Comparison of ENCODE assay signal across 31 mouse cellular contexts in the genomic region with DNA sequence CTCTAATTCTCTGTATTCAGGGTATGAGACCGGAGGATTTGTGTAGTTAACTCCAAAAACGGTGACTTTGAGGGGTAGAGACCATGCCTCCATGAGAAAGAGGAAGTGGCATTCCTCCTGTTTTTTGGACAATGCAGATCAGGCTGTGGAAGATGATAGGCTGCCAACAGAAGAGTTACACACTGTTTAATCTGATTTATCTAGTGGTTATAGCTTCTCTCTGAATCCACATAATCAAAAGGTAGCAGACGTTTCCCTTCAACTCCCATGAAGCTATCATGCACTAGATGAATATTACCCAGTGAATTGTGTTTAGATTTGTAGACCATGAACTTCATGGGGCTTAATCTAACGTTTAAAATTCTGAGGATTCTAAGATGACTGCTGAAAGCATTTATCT.
"Had no signal": no experiment of that assay in that cellular context is flagged by ENCODE, and none has a peak within 500 bp of the region (broad histone marks: within the 10 kb centered on the region; RNA-seq: fewer than 3 reads in every experiment).

No protein-coding gene starts in this region.

- H3K4me1 ChIP-seq: limb, embryonic 10.5 days; limb, embryonic 12.5 days; limb, embryonic 13.5 days; limb, embryonic 15.5 days; liver, embryonic 12.5 days; liver, embryonic 13.5 days; liver, embryonic 15.5 days; lung, embryonic 15.5 days; megakaryocyte, embryonic 14.5 days; midbrain, embryonic 12.5 days; midbrain, embryonic 15.5 days had no signal

- H3K27ac ChIP-seq: limb, embryonic 10.5 days; limb, embryonic 12.5 days; limb, embryonic 13.5 days; limb, embryonic 15.5 days; liver, embryonic 12.5 days; liver, embryonic 13.5 days; liver, embryonic 14.5 days; liver, embryonic 15.5 days; lung, embryonic 15.5 days; macrophage; midbrain, embryonic 10.5 days; midbrain, embryonic 12.5 days; midbrain, embryonic 13.5 days; midbrain, embryonic 15.5 days had no signal

- DNase-seq: left cerebral cortex, postnatal 4 days; liver; liver, embryonic 13.5 days; liver, postnatal 0 days; lung, adult 18-20 months; lung, adult 2 months; lung, embryonic 14.5 days; lung, postnatal 10 days; lung, postnatal 14 days; lung, postnatal 36 days; lung, postnatal 4 days; midbrain, embryonic 14.5 days had no signal

- H3K27me3 ChIP-seq: limb, embryonic 12.5 days; limb, embryonic 13.5 days; limb, embryonic 15.5 days; liver, embryonic 12.5 days; liver, embryonic 13.5 days; liver, embryonic 15.5 days; lung, embryonic 15.5 days; megakaryocyte, embryonic 14.5 days; midbrain, embryonic 12.5 days; midbrain, embryonic 13.5 days; midbrain, embryonic 15.5 days had no signal

- H3K9ac ChIP-seq: limb, embryonic 12.5 days; limb, embryonic 13.5 days; limb, embryonic 15.5 days; liver, embryonic 12.5 days; liver, embryonic 13.5 days; liver, embryonic 14.5 days; liver, embryonic 15.5 days; liver, postnatal 0 days; lung, embryonic 14.5 days; lung, embryonic 15.5 days; midbrain, embryonic 12.5 days; midbrain, embryonic 13.5 days; midbrain, embryonic 15.5 days had no signal

- H3K9me3 ChIP-seq: limb, embryonic 10.5 days; limb, embryonic 12.5 days; limb, embryonic 13.5 days; limb, embryonic 15.5 days; liver, embryonic 12.5 days; liver, embryonic 13.5 days; liver, embryonic 15.5 days; lung, embryonic 15.5 days; megakaryocyte, embryonic 14.5 days; midbrain, embryonic 10.5 days; midbrain, embryonic 12.5 days; midbrain, embryonic 13.5 days; midbrain, embryonic 15.5 days had no signal

- H3K4me2 ChIP-seq: limb, embryonic 12.5 days; limb, embryonic 13.5 days; limb, embryonic 15.5 days; liver, embryonic 11.5 days; liver, embryonic 12.5 days; liver, embryonic 13.5 days; liver, embryonic 15.5 days; lung, embryonic 14.5 days; lung, embryonic 15.5 days; midbrain, embryonic 11.5 days; midbrain, embryonic 12.5 days; midbrain, embryonic 13.5 days; midbrain, embryonic 15.5 days had no signal

- H3K36me3 ChIP-seq: limb, embryonic 10.5 days; limb, embryonic 12.5 days; limb, embryonic 13.5 days; limb, embryonic 15.5 days; liver, embryonic 12.5 days; liver, embryonic 13.5 days; liver, embryonic 15.5 days; lung, embryonic 15.5 days; midbrain, embryonic 10.5 days; midbrain, embryonic 12.5 days; midbrain, embryonic 13.5 days; midbrain, embryonic 15.5 days had no signal

- H3K4me3 ChIP-seq: limb, embryonic 10.5 days; limb, embryonic 12.5 days; limb, embryonic 13.5 days; limb, embryonic 15.5 days; liver, embryonic 12.5 days; liver, embryonic 13.5 days; liver, embryonic 15.5 days; lung, embryonic 15.5 days; megakaryocyte, embryonic 14.5 days; midbrain, embryonic 10.5 days; midbrain, embryonic 12.5 days; midbrain, embryonic 13.5 days; midbrain, embryonic 15.5 days; myocyte had no signal

- ATAC-seq: liver, embryonic 12.5 days; liver, postnatal 0 days; lung, postnatal 0 days; midbrain, embryonic 13.5 days; midbrain, embryonic 15.5 days; midbrain, embryonic 16.5 days had no signal
